Mouse (Mus musculus): ENCODE results near the gene Banf2. TPM values are rescaled to one million over a fixed set of nuclear protein-coding genes. Genes with fewer than 3 reads are reported as not detected.

Gene Banf2
- not detected for total RNA-seq (2021)
- long read RNA-seq, experiment 1: 0 reads
- long read RNA-seq, experiment 2: 0 reads

DNA sequence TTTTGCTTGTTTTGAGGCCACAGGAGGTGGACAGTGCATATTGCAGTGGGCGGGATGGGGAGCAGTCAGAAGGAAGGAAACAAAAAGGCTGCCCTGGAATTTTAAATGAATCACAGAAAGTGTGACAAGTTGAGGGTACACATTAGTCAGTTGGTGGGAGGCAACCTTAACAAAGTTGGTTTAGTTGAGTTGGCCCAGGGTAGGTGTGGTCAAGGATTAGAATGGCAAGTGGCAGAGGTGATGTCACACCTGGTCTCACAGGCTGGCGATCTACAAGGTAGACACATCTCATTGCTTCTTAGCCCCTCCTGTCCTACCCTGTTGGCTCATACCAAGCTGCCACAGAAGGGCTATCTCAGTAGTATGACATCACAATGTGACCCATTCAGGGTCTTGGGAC lies at the start of gene Banf2:
Gene Banf2 (plus strand): TSS at position 396 of the 400 bp plus-strand sequence.
- DNase-seq (ENCODE audit: low spot score in 2 of 2): no peak

DNA sequence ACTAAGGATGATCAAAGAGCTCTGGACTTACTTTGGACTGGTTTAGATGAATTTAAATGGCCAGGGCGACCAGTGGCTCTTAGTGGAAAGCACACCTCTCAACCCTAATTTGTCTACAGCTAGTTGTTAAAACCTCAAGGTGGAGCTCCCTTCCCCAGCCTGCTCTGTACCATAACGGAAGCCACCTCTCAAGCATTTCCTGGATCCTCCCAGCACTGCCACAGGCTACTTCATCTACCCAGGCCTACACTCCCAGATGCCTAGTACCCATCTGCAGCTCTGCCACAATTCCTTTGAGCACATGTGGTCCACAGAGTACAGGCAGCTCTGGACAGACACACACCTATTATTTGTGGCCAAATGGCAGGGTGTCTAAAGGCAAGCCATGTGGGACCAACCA lies 49.4 kb upstream of the Banf2 start:
- DNase-seq (ENCODE audit: low spot score in 2 of 2): no peak

DNA sequence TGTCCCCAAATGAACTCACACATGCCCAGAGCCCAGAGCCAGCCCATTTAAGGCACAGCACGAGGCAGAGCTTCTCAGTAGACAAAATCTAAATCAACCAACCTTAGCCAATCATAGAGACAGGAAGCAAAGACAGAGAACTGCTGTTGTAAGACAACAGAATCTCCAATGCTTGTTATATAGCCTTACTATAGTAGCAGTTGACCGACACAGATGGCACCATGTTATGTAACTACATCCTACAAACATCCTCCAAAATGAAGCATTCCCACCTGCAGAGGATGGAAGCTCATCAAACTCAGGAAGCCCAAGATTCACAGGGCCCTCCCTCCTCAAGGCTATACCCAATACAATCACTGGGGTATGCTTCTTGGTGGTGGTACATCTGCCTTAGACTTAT lies 45.4 kb upstream of the Banf2 start:
- DNase-seq (ENCODE audit: low spot score in 2 of 2): no peak

DNA sequence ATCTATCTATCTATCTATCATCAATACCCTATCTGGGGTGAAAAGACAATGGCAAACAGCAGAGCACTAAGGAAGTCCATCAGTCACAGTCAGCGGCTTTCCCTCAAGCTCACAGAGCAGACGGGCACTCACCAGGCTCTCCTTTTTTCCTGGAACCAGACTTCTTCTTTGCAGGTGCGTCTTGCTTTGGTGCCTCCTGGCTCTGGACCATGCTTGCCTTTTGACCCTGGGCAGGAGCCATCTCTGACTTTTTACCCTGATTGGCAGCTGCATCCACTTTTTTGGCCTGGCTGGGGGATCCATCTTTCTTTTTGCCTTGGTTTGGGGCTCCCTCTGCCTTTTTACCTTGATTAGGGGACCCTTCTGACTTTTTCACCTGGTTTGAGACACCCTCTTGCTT lies 44.8 kb upstream of the Banf2 start:
- DNase-seq (ENCODE audit: low spot score in 2 of 2): no peak

GRCm38 (mm10) chr2:143990997-143991396 lies 41.9 kb upstream of the Banf2 start:
- no peak for DNase-seq (ENCODE audit: low spot score in 2 of 2)

DNA sequence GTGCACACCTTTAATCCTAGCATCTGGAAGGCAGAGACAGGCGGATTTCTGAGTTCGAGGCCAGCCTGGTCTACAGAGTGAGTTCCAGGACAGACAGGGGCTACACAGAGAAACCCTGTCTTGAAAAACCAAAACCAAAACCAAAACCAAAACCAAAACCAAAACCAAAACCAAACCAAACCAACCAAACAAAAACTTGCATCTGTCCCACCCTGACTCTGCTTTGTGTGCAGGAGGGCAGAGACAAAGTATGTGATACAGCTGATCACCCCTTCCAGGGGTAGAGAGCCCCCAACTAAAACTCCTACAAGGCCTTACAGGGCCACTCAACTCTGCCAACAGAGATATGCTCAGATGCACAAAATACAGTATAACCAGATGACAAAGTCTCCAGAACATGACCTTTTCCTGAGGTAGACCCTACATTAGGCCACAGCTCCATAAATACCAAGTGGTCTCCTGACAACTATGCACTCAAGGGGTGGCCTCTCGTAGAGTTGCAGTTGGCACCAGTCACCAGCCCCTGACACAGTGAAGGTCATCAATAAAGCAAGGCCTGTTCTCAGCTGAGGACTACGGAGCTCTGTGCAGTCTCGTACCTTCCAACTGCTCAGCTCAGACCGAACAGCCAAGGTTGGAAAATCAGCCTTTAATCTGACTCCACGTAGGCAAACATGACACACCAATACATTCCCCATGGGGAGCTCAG lies 40.7 kb upstream of the Banf2 start:
- no peak for DNase-seq (ENCODE audit: low spot score in 2 of 2)

- no peak for DNase-seq (ENCODE audit: low spot score in 2 of 2)
These were observed 39.9 kb upstream of the Banf2 start for GRCm38 (mm10) chr2:143992977-143993376.

- DNase-seq (ENCODE audit: low spot score in 2 of 2): no peak
These were observed 30.5 kb upstream of the Banf2 start for GRCm38 (mm10) chr2:144002229-144002984.

DNA sequence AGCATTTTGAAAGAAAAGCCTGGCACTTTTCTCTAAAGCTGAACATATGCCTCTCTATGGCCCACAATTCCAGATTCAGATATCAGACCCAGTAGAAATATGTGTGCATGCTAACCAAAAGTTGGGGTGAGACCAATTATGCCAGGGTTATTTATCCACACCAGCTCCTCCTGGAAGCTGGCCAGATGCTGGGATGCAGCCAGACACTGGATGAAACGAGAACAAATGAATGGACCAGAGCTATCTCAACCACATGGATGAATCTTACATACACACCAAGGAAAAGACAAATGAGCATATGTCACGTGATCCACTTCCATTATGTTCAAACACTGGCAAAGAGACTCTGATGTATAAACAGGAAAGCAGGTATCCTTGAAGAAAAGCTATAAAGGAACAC lies 29.3 kb upstream of the Banf2 start:
- DNase-seq (ENCODE audit: low spot score in 2 of 2): no peak

- DNase-seq (ENCODE audit: low spot score in 2 of 2): no peak
These were observed 27.5 kb upstream of the Banf2 start for GRCm38 (mm10) chr2:144005166-144005955.

GRCm38 (mm10) chr2:144006686-144007085 lies 26.2 kb upstream of the Banf2 start:
- DNase-seq (ENCODE audit: low spot score in 2 of 2): no peak

DNA sequence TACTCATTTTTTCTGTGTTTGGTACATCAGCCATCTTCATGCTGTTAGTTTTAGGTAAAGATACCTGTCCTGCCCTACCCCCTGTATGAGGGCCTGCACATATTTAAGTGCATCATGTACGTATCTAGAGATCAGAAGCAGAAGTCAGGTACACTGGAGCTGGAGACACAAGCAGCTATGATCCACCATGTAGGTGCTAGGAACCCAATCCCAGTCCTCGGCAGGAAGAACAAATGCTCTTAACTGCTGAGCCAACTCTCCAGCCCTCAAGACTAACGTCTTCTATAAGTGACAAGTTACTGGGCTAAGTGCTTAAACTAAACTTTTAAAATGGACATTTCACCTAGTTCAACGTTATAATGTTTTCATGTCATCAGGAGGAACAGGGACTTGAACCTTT lies 25.6 kb upstream of the Banf2 start:
- DNase-seq (ENCODE audit: low spot score in 2 of 2): no peak

- DNase-seq (ENCODE audit: low spot score in 2 of 2): no peak
These were observed 23.8 kb upstream of the Banf2 start for GRCm38 (mm10) chr2:144009081-144009480.

DNA sequence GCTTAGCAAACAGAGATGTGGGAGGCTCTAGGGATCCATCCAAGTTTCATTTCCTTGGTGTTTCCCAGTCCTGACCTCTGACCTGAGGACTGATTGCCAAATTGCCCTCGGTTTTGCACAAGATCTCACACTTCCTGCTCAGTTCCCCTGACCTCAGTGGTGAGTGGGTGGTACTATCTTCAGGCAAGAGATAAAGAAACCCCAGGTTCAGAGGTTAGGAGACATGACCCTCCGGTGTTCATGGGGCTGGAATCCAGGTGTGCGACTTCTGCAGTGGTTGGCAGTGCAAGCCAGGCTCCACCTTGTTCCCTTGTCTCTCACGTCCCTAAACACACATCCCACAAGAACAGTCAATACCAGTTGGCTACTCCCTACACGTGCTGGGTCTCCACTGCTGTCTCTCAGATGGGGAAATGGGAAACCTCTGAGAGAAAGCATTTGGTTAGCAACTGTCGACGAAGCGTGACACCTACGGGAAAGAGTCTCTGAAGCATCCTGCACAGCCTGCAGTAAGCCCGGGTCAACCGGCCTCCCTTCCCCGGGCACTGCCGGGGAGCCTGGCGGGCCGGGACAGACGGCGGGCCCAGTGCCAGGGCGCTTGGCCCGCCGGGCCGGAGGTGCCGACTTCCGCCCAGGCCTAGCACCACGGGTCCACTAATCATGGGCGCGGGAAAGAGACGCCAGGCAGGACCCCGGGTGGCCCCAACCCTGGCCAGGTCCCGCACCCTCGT lies 23.1 kb upstream of the Banf2 start:
- no peak for DNase-seq (ENCODE audit: low spot score in 2 of 2)

GRCm38 (mm10) chr2:144010282-144011044 lies 22.4 kb upstream of the Banf2 start:
- peak; percentile 53 to 61 for DNase-seq (ENCODE audit: low spot score in 2 of 2)

GRCm38 (mm10) chr2:144011080-144011551 lies 21.7 kb upstream of the Banf2 start, which contains the start of gene Rrbp1:
Gene Rrbp1 (minus strand): TSS chr2:144011263.
- peak; percentile 96 to 99 for DNase-seq (ENCODE audit: low spot score in 2 of 2)

GRCm38 (mm10) chr2:144014051-144014450 lies 18.8 kb upstream of the Banf2 start:
- no peak for DNase-seq (ENCODE audit: low spot score in 2 of 2)

GRCm38 (mm10) chr2:144014481-144014880 lies 18.4 kb upstream of the Banf2 start:
- DNase-seq (ENCODE audit: low spot score in 2 of 2): no peak

DNA sequence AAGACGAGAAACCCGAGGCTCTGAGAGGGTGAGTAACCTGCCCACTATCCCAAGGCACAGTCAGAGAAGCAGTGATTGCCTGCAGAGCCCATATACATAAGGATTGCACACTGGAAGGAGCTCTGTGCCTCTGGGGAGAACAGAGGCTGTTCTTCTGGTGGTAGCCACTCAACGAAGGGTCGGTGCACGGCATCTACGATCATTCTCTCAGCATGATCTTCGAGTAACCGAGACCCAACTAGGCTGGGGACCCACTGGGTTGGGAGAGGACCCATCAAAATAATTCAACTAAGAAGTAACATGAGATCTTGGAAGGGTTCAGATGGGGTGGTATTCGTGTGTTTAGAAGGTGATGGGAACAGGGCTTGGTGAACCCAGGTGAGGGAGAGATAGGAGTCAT lies 17.0 kb upstream of the Banf2 start:
- DNase-seq (ENCODE audit: low spot score in 2 of 2): no peak

- no peak for DNase-seq (ENCODE audit: low spot score in 2 of 2)
These were observed 12.9 kb upstream of the Banf2 start for GRCm38 (mm10) chr2:144019971-144020370.
